Mouse (Mus musculus): Measurements from ENCODE around the gene Pex26. TPM values are rescaled to one million over a fixed set of nuclear protein-coding genes. Genes with fewer than 3 reads are reported as not detected.

Pex26 gene
- total RNA-seq, 4 experiments from 2014 or later: 2.7 to 3.9 (median 3.5) TPM

DNA sequence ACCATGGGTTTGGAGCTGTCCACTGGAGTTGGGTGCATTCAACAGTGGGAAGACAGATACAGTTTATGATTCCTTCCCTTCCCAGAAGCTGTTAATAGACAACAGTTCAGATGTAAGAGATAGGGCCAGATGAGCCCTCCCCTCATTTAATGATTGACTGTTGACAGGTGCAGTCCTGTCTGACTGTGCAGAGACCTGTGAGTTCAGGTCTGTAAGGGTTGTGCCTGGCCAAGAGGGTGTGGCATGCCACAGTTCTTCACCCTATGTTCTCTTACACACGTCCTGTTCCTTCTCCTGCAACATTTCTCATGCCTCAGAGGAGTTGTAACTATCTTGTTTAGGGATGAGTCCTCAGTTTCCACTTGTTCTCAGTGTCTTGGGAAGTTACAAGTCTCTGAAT is 49.2 kb downstream of the Pex26 start:
- DNase-seq (ENCODE audit: low spot score in 2 of 2): no peak

- DNase-seq (ENCODE audit: low spot score in 2 of 2): no peak
Observed at GRCm38 (mm10) chr6:121236386-121236785, 52.9 kb downstream of the Pex26 start.

- DNase-seq (ENCODE audit: low spot score in 2 of 2): no peak
Observed at GRCm38 (mm10) chr6:121238209-121238608, 54.7 kb downstream of the Pex26 start.

DNA sequence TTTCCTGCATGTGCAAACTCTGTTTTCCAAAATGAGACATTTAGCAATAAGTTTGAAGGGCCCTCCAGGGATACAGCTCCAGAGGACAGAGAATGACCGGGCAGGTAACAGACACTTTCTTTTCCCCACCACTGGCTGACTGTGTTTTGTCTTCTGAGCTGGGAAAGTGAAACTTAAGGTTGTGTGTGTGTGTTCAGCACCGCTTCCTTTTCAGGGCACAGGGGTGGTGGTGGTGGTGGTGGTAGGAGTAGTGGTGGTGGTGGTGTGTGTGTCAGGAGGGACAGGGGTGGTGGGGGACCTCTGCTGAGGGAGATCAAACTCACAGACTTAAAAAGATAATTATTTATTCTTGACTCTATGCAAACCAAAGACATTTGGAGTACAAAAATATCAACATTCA is 58.3 kb downstream of the Pex26 start:
- no peak for DNase-seq (ENCODE audit: low spot score in 2 of 2)

- DNase-seq (ENCODE audit: low spot score in 2 of 2): no peak
Observed at GRCm38 (mm10) chr6:121243161-121243560, 59.7 kb downstream of the Pex26 start.

DNA sequence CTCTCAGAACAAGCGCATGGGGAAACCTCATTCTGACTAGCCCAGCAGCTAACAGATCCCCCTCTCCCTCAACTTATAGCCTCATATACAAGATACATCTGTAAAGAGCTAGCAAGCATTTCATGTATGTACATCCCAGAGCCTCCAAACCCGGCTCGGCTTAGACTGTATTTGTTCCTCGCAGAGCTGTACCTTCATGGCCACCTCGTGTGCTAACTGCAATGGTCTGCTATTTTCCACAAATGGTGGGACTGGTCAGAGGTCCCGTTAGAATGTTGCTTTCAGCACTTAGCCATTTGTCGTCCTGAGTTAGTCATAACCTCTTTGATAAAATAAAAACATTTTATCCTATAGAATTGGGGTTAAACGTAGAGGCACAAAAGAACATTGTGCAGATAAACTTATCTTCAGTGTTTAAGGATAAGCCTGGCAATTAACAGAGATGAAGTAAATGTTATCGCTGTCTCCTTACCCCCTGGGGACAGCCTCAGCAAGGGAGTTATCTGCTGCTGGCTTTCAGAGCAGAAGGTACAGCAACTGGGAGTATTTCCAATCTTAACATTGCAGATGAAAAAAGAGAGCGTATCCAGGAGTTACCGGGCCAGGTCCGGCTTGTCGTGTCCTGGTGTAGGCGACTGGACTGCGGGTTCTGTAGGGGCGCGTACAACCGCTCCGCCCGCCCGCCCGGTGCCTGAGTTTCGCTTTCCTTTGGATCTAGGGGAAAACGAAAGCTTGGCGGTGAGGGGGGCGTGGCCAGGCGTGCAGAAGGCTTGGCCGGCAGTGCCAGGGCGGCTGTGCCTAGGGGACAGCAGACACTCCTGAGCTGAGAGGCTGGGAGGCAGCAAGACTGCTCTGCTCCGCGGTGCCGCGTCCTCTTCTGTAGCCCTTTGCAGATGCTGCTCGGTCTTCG is 61.9 kb downstream of the Pex26 start, which contains the start of gene Usp18:
Usp18 (plus strand) TSS at position 780 of the 910 bp plus-strand sequence.
- peak; percentile 91 for DNase-seq (ENCODE audit: low spot score in 2 of 2)

- no peak for DNase-seq (ENCODE audit: low spot score in 2 of 2)
Observed at GRCm38 (mm10) chr6:121246037-121246361, 62.5 kb downstream of the Pex26 start.

Other genes with a start within 250 kb of the Pex26 start
- 10 to 100 TPM; 55.7 to 68.0 (median 57.4) TPM for gene Mical3, start 52.7 kb upstream of the Pex26 start, total RNA-seq (2022)
- 100 to 1,000 TPM; 231 to 245 (median 239) TPM for gene Tuba8, start 27.0 kb downstream of the Pex26 start, total RNA-seq (2022)
- 1 to 10 TPM; 1.0 to 1.5 (median 1.3) TPM for gene Usp18, start 62.2 kb downstream of the Pex26 start, total RNA-seq (2022)
- gene Slc6a13, start 116.6 kb downstream of the Pex26 start, total RNA-seq (2022): 1 to 10 TPM in 1 of 4 experiments, under 1 TPM in 2, not detected in 1; 0.59 to 1.1 (median 0.60) TPM
- under 1 TPM; 0.16 to 0.53 (median 0.26) TPM for gene Slc6a12, start 159.4 kb downstream of the Pex26 start, total RNA-seq (2022)